ENCODE assay signal across 10 mouse cellular contexts in genomic region chr9:57820186-57821080, GRCm38 (mm10). TPM values are rescaled to one million over a fixed set of nuclear protein-coding genes. Genes with fewer than 3 reads are reported as not detected.
DNase-seq lines count a peak whose midpoint lies in the region; ATAC-seq and TF ChIP-seq lines count a peak whose summit lies in the region.
"Had no signal": no experiment of that assay in that cellular context is flagged by ENCODE, and none has a peak within 500 bp of the region (broad histone marks: within the 10 kb centered on the region; RNA-seq: fewer than 3 reads in every experiment).

No protein-coding gene starts in this region.

- H3K79me2 ChIP-seq in CH12.LX (replicated peaks; ENCODE audit: control insufficient read depth, extremely low read depth, insufficient read depth, poor library complexity, severe bottlenecking) (peaks cover 95% of the 10 kb centered on the region), macrophage (ENCODE audit: inconsistent target) (peaks cover 87% of the 10 kb centered on the region)

- H3K4me2 ChIP-seq in heart, embryonic 14.5 days (ENCODE audit: low read length), result peak overlapping the region; percentile 6
- peak overlapping the region; percentile 46 for H3K4me2 ChIP-seq in CH12.LX (ENCODE audit: insufficient read depth, low read depth, poor library complexity, severe bottlenecking)

- intact Hi-C loops in heart, postnatal 36 days (cut with DNase I), result no loop called here

- no peak for TF ChIP-seq RAD21 in CH12.LX (IDR thresholded peaks at IDR 0.05; ENCODE audit: low read depth, low read length)

- no peak overlapping the region for H3K4me3 ChIP-seq in heart, embryonic 14.5 days (ENCODE audit: control insufficient read depth in 1 of 2, insufficient read depth in 1 of 2, low read depth in 1 of 2, low read length in 2 of 2)
- H3K4me3 ChIP-seq in CH12.LX (replicated peaks in 1 of 3; ENCODE audit: low read depth in 2 of 3, low read length in 2 of 3, poor library complexity in 1 of 3) (peak overlapping the region in 2 of 3 experiments; percentile 9 to 25), macrophage (ENCODE audit: inconsistent target) (peak overlapping the region; percentile 2; the same call in 1 of the 2 replicates)

- H3K27me3 ChIP-seq in heart, embryonic 14.5 days (ENCODE audit: control insufficient read depth, insufficient read depth, low read length), result no peaks in the 10 kb centered on the region
- no peaks in the 10 kb centered on the region for H3K27me3 ChIP-seq in CH12.LX (replicated peaks)

- no peak; the same call in 1 of the 2 replicates for TF ChIP-seq POLR2A in CH12.LX (IDR thresholded peaks at IDR 0.05; ENCODE audit: low read depth, low read length)

- H3K4me1 ChIP-seq in heart, embryonic 14.5 days (ENCODE audit: control insufficient read depth in 2 of 2, insufficient read depth in 2 of 2, low read length in 2 of 2), result peaks cover 17 to 55% of the 10 kb centered on the region in 2 experiments
- peaks cover 20 to 87% of the 10 kb centered on the region in 2 experiments for H3K4me1 ChIP-seq in CH12.LX (ENCODE audit: control insufficient read depth in 1 of 2, insufficient read depth in 2 of 2)

- peak overlapping the region in 1 of 2 experiments; percentile 38; a peak in 2 of 4 replicates for H3K27ac ChIP-seq in heart, embryonic 14.5 days (replicated peaks in 1 of 2; ENCODE audit: control insufficient read depth in 1 of 2, insufficient read depth in 1 of 2, low read depth in 2 of 2, low read length in 2 of 2)
- H3K27ac ChIP-seq in CH12.LX (ENCODE audit: insufficient read depth, low read depth) (peak overlapping the region; percentile 37), macrophage (peak overlapping the region; percentile 62)

- H3K9me3 ChIP-seq in heart, embryonic 14.5 days (ENCODE audit: control insufficient read depth, low read length), result no peaks in the 10 kb centered on the region
- no peaks in the 10 kb centered on the region for H3K9me3 ChIP-seq in CH12.LX (replicated peaks; ENCODE audit: low read length)

- in situ Hi-C loops in CH12.LX (cut with MboI; ENCODE audit: low pct_ligation_motif_present, low pct_unique_long_range_greater_than_20kb, low sequenced_read_pairs), result loop anchor here (25.0 kb wide), 1 partner anchor 442 kb away; the partner anchor contains the start of gene Stoml1

- dilution Hi-C loops in CH12.LX (cut with MboI; ENCODE audit: extremely low pct_ligation_motif_present, extremely low pct_unique_long_range_greater_than_20kb, low sequenced_read_pairs), result no loop called here

- DNase-seq in heart, postnatal 36 days, result no peak
- no peak for DNase-seq in CH12.LX (ENCODE audit: extremely low read depth)
- DNase-seq in adrenal gland, postnatal 14 days, result no peak
- DNase-seq in adipocyte (ENCODE audit: low spot score), result no peak
- DNase-seq in kidney, adult 18-20 months, result no peak
- DNase-seq: cerebellum, adult 8-10 months; right cerebral cortex, postnatal 25 days had no signal

- no peak for TF ChIP-seq CTCF in CH12.LX (conservative IDR thresholded peaks at IDR 0.05 in 1 of 2, IDR thresholded peaks at IDR 0.05 in 1 of 2; ENCODE audit: low read depth in 2 of 2, low read length in 2 of 2)

- peak overlapping the region; percentile 36; the same call in 1 of the 2 replicates for H3K9ac ChIP-seq in heart, embryonic 14.5 days (ENCODE audit: low read length)
- H3K9ac ChIP-seq in CH12.LX (ENCODE audit: insufficient read depth, low read depth), result peak overlapping the region; percentile 5; the same call in 1 of the 2 replicates

- H3K36me3 ChIP-seq in heart, embryonic 14.5 days (ENCODE audit: control insufficient read depth, insufficient read depth, low read length), result no peaks in the 10 kb centered on the region
- peaks cover 9 to 54% of the 10 kb centered on the region in 2 experiments for H3K36me3 ChIP-seq in CH12.LX (replicated peaks in 1 of 2; ENCODE audit: control insufficient read depth in 1 of 2, insufficient read depth in 1 of 2, low read length in 1 of 2)
- H3K36me3 ChIP-seq in macrophage (ENCODE audit: inconsistent target), result peaks cover 10% of the 10 kb centered on the region; the same call in 1 of the 2 replicates

- 30% methylated on average over 16 of the region's 16 CpGs for WGBS in heart, embryonic 14.5 days
- WGBS in macrophage (ENCODE audit: missing documents), result 10% methylated on average over 14 of the region's 16 CpGs

- no peak for TF ChIP-seq EP300 in CH12.LX (IDR thresholded peaks at IDR 0.05; ENCODE audit: low read length)

- ATAC-seq in heart, embryonic 14.5 days (ENCODE audit: insufficient number of reproducible peaks, insufficient read depth, low FRiP score, low read depth), result no peak
- peak; percentile 91 for ATAC-seq in common myeloid progenitor, adult 5-6 weeks (replicated peaks; ENCODE audit: low read depth, poor library complexity, severe bottlenecking)

TF ChIP-seq in CH12.LX, 34 proteins besides CTCF, POLR2A, EP300 and RAD21:
- TF ChIP-seq E2F4 (IDR thresholded peaks at IDR 0.05; ENCODE audit: insufficient replicate concordance, low read depth, low read length), result no peak
- 0 out of 2 replicates have a peak, but pooled peaks have one; percentile 67 for TF ChIP-seq UBTF (IDR thresholded peaks at IDR 0.05; ENCODE audit: low read depth, low read length)

RNA-seq across cellular contexts. Expression of gene Arid3b, which starts 16.2 kb away (rescaled TPM):
- 8.1 and 8.8 TPM in 2 replicates for polyA plus RNA-seq in heart, embryonic 14.5 days (2014; fragmentation: Nextera tagmentation; extraction: Ambion mirVana)
- 1 to 10 TPM; 3.6 to 4.1 TPM for total RNA-seq in heart, postnatal 36 days (2021)
- total RNA-seq in CH12.LX (2012; rRNA removed) (33.4 and 33.8 TPM in 2 replicates), CH12.LX (2014; rRNA removed) (14.2 and 16.7 TPM in 2 replicates)
- polyA plus RNA-seq in CH12.LX (2012; ENCODE audit: insufficient read length, low read depth) (75.9 and 105 TPM in 2 replicates), macrophage (2018) (7.7 to 8.9 TPM (median 8.3 TPM) in 3 replicates)
- 1.9 and 2.2 TPM in 2 replicates for total RNA-seq in common myeloid progenitor, adult 5-6 weeks (2017)
- 100 to 1,000 TPM in 6 of 26 experiments, 10 to 100 TPM in 20; 24.9 to 136 (median 77.2) TPM for total RNA-seq in macrophage (2018; cell fraction: chromatin; rRNA removed)
- 10 to 100 TPM in 16 of 26 experiments, 1 to 10 TPM in 10; 4.7 to 20.4 (median 11.7) TPM for total RNA-seq in macrophage (2018; cell fraction: cytosol; rRNA removed)
- 10 to 100 TPM; 19.1 to 69.3 (median 46.8) TPM for total RNA-seq in macrophage (2018; cell fraction: nucleus; rRNA removed)
- total RNA-seq in adrenal gland, postnatal 14 days (2021), result 4.2 and 6.1 TPM in 2 replicates

RNA-seq across cellular contexts. Expression of gene Clk3, which starts 54.8 kb away (rescaled TPM):
- polyA plus RNA-seq in heart, embryonic 14.5 days (2014; fragmentation: Nextera tagmentation; extraction: Ambion mirVana), result 46.3 and 53.2 TPM in 2 replicates
- 10 to 100 TPM; 29.4 to 39.8 TPM for total RNA-seq in heart, postnatal 36 days (2021)
- total RNA-seq in CH12.LX (2012; rRNA removed) (39.9 and 46.7 TPM in 2 replicates), CH12.LX (2014; rRNA removed) (69.0 and 87.7 TPM in 2 replicates)
- polyA plus RNA-seq in CH12.LX (2012; ENCODE audit: insufficient read length, low read depth) (62.4 and 67.9 TPM in 2 replicates), macrophage (2018) (29.7 to 113 TPM (median 47.9 TPM) in 3 replicates)
- 38.1 and 40.5 TPM in 2 replicates for total RNA-seq in common myeloid progenitor, adult 5-6 weeks (2017)
- total RNA-seq in macrophage (2018; cell fraction: chromatin; rRNA removed), result 100 to 1,000 TPM; 207 to 310 (median 250) TPM
- total RNA-seq in macrophage (2018; cell fraction: cytosol; rRNA removed), result 10 to 100 TPM; 34.6 to 66.0 (median 48.0) TPM
- total RNA-seq in macrophage (2018; cell fraction: nucleus; rRNA removed), result 100 to 1,000 TPM; 114 to 231 (median 165) TPM
- total RNA-seq in adrenal gland, postnatal 14 days (2021), result 55.0 and 66.5 TPM in 2 replicates

Comparison
In these comparisons a context has a peak if more than half of its experiments do, and no peak if none do; other contexts are left out.
1. H3K4me3 ChIP-seq: peak in CH12.LX (2 of 3) and macrophage (single experiment); none in heart, embryonic 14.5 days (0 of 2).